Mouse (Mus musculus) spleen, adult 12 weeks (tissue): ENCODE measurements around the gene Plppr4.

Source experiments
- DNase-seq: peaks from one replicate; pipeline ENCODE4 v3.0.0; 2022; ENCODE audit warnings: low spot score

The Plppr4 gene

GRCm38 (mm10) chr3:117360528-117360927 is at the start of gene Plppr4:
TSS of gene Plppr4 (minus strand) at chr3:117360876.
- no peak for DNase-seq

GRCm38 (mm10) chr3:117405821-117406220 is 45.1 kb upstream of the Plppr4 start:
- no peak for DNase-seq

- DNase-seq, result no peak
Measured at GRCm38 (mm10) chr3:117403740-117404139, 43.1 kb upstream of the Plppr4 start.

DNA sequence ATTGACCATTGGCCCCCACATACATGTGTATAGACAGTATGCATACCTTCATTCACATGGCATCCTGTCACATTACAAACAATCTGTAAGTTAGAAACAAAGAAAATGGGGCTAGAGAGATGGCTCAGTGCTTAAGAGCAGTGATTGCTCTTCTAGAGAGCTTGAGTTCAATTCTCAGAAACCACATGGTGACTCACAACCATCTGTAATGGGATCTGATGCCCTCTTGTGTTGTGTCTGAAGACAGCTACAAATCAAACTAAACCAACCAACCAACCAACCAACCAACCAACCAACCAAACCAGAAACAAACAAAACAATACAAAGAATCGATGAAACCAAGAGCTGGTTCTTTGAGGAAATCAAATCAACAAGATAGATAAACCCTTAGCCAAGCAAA is 5.4 kb upstream of the Plppr4 start:
- no peak for DNase-seq

DNA sequence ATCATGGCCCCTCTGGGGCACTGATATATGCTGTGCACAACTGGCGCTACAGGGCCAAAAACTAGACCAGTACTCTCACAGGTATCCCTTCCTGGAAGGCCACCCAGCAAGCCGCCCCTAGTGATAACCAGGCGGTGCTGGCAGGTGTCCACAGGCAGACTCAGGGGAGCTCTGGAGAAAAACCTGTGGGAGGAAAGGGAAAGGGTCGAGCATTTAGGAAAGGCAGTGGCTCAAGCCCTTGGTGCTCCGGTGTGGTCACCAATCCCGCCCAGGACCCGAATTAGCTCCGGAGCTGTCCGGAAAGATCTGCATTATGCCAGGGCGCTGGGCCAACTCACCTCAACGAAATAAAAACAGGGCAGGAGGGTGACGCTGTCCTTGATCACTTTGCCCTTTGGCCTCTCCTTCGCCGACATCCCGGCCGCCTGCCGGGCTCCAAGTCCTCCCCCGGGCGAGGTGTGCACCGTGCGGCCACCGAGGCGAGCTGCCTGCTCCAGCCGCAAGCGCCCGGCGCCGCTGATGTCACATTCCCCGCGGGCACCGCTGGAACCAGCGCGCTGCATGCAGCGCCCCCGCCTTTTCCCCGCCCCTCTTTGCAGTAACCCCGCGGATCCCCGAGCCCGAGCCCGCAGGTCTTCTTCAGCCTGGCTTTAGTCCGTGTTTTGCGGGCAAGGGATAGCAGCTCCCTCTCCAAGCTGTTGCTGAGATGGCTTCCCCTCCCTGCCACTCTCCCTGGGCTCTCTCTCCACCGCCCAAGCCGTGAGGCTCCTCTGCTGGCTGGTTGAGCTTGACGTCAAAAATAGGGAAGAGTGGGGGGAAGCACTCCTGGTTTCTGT is 772 bp downstream of the Plppr4 start:
- no peak for DNase-seq

DNA sequence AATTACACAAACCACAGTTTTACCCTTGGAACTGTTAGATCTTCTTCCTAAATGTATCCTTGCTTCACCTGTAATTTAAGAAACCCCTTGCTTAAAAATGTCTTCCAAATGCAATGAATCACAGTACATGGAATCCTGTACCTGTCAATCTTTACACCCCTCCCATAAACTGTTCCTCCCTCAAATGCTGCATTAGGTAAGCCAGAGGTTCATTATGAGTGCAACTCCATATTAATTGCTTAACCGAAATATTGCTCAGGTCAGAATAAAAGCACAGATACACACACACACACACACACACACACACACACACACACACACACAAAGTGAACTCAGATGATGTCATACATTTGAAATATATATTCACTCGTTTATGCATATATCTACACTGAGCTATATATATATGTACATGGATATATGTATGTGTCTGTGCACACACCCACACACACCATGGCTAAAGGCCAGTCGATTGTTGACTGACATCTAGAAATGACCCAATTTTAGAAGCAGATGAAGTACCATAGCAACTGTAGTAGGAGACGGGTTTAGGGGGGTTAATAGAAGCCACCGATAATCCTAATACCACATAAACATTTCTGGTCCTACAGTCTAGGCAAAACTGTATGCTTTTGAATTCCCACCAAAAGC is 1.6 kb downstream of the Plppr4 start:
- DNase-seq, result no peak

DNA sequence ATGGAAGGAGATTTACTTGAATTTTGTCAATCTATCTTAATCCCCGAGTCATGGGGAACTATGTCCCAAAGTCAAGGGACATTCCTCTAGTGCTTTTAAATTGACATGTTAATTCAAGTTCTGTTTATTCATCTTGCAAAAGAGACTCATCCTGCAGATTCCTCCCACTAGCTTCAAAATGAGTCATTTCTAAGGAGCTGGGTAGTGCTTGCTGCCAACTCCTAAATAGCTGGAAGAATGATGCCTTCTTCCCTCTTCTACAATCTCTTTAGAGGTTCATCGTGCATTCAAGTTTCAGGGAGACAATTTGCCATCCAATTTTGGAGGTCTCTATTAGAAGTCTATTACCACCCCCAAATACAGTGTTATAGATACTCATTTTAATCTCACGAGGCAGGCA is 3.3 kb downstream of the Plppr4 start:
- DNase-seq, result no peak

DNA sequence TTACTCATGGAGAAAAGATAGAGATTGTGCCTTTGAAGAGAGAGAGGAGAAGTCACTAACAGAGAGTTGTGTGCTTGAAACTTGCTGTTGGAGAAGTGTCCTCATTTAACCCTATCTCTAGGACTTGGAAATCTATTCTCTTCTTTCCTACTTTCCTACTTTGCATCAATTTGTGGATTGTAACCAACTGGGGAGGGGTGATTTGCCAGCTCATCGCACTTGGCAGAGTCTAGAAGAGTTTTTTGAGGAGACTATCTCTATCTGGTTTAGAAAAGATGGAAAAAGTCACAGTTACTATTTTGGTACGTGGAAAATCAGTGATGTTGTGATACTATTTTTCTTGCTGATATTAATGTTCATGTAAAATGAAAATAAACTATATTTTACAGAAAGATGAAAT is 6.7 kb downstream of the Plppr4 start:
- DNase-seq, result no peak

- DNase-seq, result no peak
Measured at GRCm38 (mm10) chr3:117346351-117346750, 14.3 kb downstream of the Plppr4 start.

GRCm38 (mm10) chr3:117331502-117331901 is 29.2 kb downstream of the Plppr4 start:
- no peak for DNase-seq

- DNase-seq, result no peak
Measured at GRCm38 (mm10) chr3:117329485-117329884, 31.2 kb downstream of the Plppr4 start.

DNA sequence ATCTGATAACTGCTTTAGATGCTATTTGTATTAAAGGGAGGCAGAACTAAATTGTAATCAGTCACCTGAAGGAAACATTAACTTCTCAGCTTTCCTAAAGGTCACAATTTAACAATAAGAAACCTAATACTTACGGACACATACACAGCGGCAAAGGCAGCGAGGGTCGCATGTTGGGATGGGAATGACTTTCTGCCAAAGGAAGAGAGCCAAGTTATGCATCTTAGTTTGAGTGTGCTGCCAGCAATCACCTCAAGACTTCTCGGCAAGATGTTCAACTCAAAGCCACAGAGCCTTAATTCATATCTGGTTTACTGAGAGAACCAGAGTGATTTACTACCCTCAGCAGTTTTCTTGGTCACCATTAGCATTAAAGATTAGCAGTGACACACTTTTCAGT is 34.1 kb downstream of the Plppr4 start:
- DNase-seq, result no peak

GRCm38 (mm10) chr3:117319671-117320070 is 41.0 kb downstream of the Plppr4 start:
- no peak for DNase-seq

GRCm38 (mm10) chr3:117313339-117313738 is 47.3 kb downstream of the Plppr4 start:
- DNase-seq, result no peak

DNA sequence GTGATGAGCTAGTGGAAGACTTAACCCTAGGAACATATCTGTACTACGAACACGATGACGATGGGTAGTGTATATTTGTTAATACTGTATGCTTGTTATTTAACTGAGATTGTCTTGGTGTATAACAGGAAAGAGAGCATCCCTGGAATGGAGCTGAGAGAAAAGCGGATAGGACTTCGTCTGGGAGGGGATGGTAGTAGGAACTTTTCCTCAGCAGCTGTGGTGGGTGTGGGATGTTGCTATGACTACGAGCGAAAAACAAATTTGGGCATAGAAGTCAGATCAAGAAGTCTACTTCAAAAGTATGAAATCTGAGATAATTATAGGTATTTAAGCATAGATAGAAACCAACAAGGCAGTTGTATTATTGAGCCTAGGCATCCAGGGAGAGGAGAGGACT is 48.6 kb downstream of the Plppr4 start:
- DNase-seq, result no peak

DNA sequence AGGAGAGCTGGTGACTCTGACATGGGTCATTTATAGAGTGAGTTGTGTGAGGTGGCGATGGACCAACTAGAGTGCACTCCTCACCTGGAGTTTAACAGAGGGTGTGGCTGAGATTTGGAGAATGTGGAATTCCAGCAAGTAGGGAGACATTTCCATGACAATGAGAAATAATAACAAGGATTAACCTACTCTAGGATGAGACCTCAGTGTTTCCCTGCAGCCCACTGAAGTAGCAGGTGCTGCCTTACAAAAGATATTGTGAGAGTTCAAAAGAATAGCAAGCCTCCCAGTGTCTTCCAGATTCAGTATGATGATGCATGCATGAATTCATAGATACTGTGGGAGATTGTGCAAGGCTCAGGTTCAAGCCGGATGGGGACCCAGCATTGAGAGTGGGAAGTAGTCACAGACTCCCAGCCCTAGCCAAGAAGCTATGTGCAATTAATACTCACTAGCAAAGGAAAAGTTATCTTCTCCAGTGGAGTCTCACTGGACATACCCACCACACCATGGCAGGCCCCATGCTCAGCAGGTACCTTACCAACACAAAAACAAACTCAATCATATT is 49.8 kb downstream of the Plppr4 start:
- DNase-seq, result no peak

- no peak for DNase-seq
Measured at GRCm38 (mm10) chr3:117309580-117309910, 51.1 kb downstream of the Plppr4 start.

- DNase-seq, result no peak
Measured at GRCm38 (mm10) chr3:117308895-117309579, 51.6 kb downstream of the Plppr4 start.

DNA sequence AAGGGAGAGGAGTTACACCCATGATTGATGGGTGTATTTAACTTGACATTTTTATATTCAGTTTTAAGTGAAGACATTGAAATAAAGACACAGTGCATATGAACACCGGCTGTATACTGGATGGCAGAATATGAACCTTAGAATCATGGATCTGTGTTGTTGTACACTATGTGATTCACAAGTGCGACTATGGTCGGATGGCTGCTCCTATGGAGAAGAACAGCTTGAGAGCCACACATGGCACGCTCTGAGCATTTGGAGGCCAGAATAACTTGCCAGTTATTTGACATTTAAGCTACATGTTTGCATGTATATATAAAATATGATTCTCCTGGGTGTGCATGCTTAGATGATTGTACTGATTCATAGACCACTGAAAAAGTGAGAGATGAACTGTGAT is 53.1 kb downstream of the Plppr4 start:
- no peak for DNase-seq

DNA sequence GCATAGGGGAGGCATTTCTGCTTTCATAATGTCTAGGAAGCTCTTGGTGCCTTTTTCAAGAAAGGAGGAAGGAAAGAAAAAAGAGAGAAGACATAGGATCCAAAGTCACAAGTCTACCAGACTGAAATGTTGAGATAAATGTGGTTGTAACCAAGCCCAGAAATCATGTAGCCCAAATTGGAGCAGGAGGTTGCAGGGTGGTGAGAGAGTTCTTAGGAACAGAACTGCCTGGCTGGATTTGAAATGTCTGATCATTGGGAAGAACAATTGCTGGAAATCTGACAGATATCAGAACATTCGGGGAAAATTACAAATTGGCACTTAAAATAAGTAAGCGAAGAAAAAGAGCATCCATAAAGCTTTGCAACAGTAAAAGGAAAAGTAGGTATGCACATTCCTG is 56.6 kb downstream of the Plppr4 start:
- DNase-seq, result no peak

DNA sequence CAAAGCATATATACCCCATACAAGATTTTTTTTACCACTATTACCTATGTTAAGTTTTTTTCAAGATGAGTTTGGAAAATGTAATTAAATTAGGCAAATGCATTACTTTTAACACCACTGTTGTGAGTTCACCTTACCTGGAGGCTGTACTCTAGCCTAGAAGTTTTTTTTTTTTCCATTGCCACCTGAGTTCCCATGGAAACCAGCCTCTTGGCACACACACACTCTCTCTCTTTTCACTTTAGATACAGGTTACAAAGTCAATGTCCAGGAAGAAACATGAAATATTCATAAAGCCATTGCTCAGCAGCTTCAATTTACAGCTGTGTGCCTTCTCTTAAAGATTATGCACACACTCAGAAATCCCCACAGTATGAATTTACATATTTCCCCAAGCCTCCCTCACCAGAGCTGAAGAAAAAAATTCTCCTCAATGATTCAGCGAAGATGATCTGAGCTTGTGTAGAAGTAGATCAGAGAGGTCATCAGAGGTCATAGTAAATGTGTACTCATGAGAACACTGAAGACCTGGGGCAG is 59.9 kb downstream of the Plppr4 start:
- DNase-seq, result no peak

GRCm38 (mm10) chr3:117297735-117298134 is 62.9 kb downstream of the Plppr4 start:
- DNase-seq, result no peak
